Mouse (Mus musculus): ENCODE measurements at regions not wholly inside any gene's neighbourhood (a gene's known extent, or its start where the extent isn't known, plus 50 kb on each side); places are given as distances from the start of the nearest gene placed in this dataset.

GRCm38 (mm10) chr6:103183355-103183754, 327.0 kb upstream of the Chl1 start:
- H3K4me3 ChIP-seq (ENCODE audit: insufficient read depth, low read length) = no peak overlapping the region
- no peaks in the 10 kb centered on the region for H3K4me1 ChIP-seq (ENCODE audit: control insufficient read depth, insufficient read depth, low read length)
- no peak for TF ChIP-seq POLR2A (IDR thresholded peaks at IDR 0.05; ENCODE audit: low read depth, low read length)
- H3K27ac ChIP-seq (ENCODE audit: insufficient read depth, low read length) = no peak overlapping the region

DNA sequence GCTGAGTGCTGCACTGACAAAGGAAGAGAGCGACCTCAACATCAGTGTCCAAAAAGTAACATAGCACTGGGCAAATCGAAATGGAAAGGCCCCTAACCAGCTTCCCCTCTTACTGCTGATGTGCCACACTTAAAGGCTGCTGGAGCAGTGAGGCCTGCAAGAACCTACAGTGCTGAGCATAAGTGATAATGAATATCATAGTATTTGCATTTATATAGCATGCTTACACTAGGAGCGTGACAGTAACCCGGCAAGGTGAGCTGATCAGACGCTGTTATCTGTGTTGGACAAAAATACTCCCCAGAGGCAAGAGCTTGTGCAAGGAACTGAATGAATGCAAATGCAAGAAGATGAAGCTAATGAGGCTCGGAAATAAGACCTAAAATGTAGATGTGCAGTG, 313.5 kb upstream of the Chl1 start:
- H3K27ac ChIP-seq (ENCODE audit: insufficient read depth, low read length) = no peak overlapping the region
- no peak overlapping the region for H3K4me3 ChIP-seq (ENCODE audit: insufficient read depth, low read length)
- H3K4me1 ChIP-seq (ENCODE audit: control insufficient read depth, insufficient read depth, low read length) = no peaks in the 10 kb centered on the region
- TF ChIP-seq POLR2A (IDR thresholded peaks at IDR 0.05; ENCODE audit: low read depth, low read length) (no peak), CTCF (IDR thresholded peaks at IDR 0.05; ENCODE audit: borderline replicate concordance, insufficient read depth, low read length) (no peak)

- Histone ChIP-seq H3K4me3 (ENCODE audit: insufficient read depth, low read length) (no peak overlapping the region), H3K27ac (ENCODE audit: insufficient read depth, low read length) (no peak overlapping the region), H3K4me1 (ENCODE audit: control insufficient read depth, insufficient read depth, low read length) (no peaks in the 10 kb centered on the region)
- no peak for TF ChIP-seq POLR2A (IDR thresholded peaks at IDR 0.05; ENCODE audit: low read depth, low read length)
- TF ChIP-seq CTCF (IDR thresholded peaks at IDR 0.05; ENCODE audit: borderline replicate concordance, insufficient read depth, low read length) = no peak
These were observed 308.8 kb upstream of the Chl1 start for GRCm38 (mm10) chr6:103201605-103202004.

GRCm38 (mm10) chr6:103209202-103209601, 301.2 kb upstream of the Chl1 start:
- no peak overlapping the region for H3K4me3 ChIP-seq (ENCODE audit: insufficient read depth, low read length)
- no peak for TF ChIP-seq CTCF (IDR thresholded peaks at IDR 0.05; ENCODE audit: borderline replicate concordance, insufficient read depth, low read length)
- TF ChIP-seq POLR2A (IDR thresholded peaks at IDR 0.05; ENCODE audit: low read depth, low read length) = no peak
- no peaks in the 10 kb centered on the region for H3K4me1 ChIP-seq (ENCODE audit: control insufficient read depth, insufficient read depth, low read length)
- no peak overlapping the region for H3K27ac ChIP-seq (ENCODE audit: insufficient read depth, low read length)

DNA sequence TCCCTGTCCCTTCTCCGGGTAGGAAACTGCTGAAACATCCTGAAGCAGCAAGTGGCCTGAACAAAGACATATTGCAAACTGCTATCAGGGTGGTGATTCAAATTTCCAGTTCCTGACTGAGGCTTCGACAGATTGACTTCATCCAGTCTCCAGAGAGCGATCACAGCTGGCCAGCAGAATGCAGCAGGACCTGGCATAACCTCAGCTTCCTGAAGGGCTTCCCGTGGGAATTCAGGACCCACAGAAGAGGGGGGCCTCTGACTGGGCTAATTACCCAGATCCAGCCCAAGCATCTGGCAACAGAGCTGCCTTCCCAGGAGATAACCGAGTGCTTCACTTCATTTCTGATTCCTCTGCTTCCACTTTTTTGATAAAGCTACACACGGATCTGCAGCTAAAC, 297.2 kb upstream of the Chl1 start:
- Histone ChIP-seq H3K4me3 (ENCODE audit: insufficient read depth, low read length) (no peak overlapping the region), H3K27ac (ENCODE audit: insufficient read depth, low read length) (no peak overlapping the region), H3K4me1 (ENCODE audit: control insufficient read depth, insufficient read depth, low read length) (no peaks in the 10 kb centered on the region)
- TF ChIP-seq POLR2A (IDR thresholded peaks at IDR 0.05; ENCODE audit: low read depth, low read length) (no peak), CTCF (IDR thresholded peaks at IDR 0.05; ENCODE audit: borderline replicate concordance, insufficient read depth, low read length) (no peak)

DNA sequence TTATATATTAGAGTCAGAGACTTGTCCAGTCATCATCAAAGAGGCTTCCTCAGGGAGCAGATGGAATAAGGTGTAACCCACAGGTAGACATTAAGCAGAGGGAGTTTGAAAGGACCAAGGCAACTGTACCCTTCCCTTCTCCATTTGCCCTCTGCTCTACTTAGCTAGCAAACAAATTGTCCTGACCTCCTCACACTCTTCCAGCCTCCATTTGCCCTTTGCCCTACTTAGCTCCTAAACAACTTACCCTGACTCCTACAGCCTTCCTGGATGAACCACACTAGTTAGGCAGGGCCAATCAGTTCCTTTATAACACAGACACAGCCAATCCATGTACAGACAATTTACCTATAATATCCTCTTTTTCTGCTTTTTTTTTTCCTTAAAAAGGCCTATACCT, 273.5 kb upstream of the Chl1 start:
- Histone ChIP-seq H3K4me1 (ENCODE audit: control insufficient read depth, insufficient read depth, low read length) (no peaks in the 10 kb centered on the region), H3K27ac (ENCODE audit: insufficient read depth, low read length) (no peak overlapping the region), H3K4me3 (ENCODE audit: insufficient read depth, low read length) (no peak overlapping the region)
- TF ChIP-seq POLR2A (IDR thresholded peaks at IDR 0.05; ENCODE audit: low read depth, low read length) (no peak), CTCF (IDR thresholded peaks at IDR 0.05; ENCODE audit: borderline replicate concordance, insufficient read depth, low read length) (no peak)

- H3K4me3 ChIP-seq (ENCODE audit: insufficient read depth, low read length) = no peak overlapping the region
- H3K4me1 ChIP-seq (ENCODE audit: control insufficient read depth, insufficient read depth, low read length) = no peaks in the 10 kb centered on the region
- TF ChIP-seq POLR2A (IDR thresholded peaks at IDR 0.05; ENCODE audit: low read depth, low read length) (no peak), CTCF (IDR thresholded peaks at IDR 0.05; ENCODE audit: borderline replicate concordance, insufficient read depth, low read length) (no peak)
- no peak overlapping the region for H3K27ac ChIP-seq (ENCODE audit: insufficient read depth, low read length)
These were observed 241.4 kb upstream of the Chl1 start for GRCm38 (mm10) chr6:103268984-103269383.

GRCm38 (mm10) chr6:103272216-103272615, 238.2 kb upstream of the Chl1 start:
- no peak overlapping the region for H3K4me3 ChIP-seq (ENCODE audit: insufficient read depth, low read length)
- H3K27ac ChIP-seq (ENCODE audit: insufficient read depth, low read length) = no peak overlapping the region
- no peak for TF ChIP-seq CTCF (IDR thresholded peaks at IDR 0.05; ENCODE audit: borderline replicate concordance, insufficient read depth, low read length)
- no peak for TF ChIP-seq POLR2A (IDR thresholded peaks at IDR 0.05; ENCODE audit: low read depth, low read length)
- H3K4me1 ChIP-seq (ENCODE audit: control insufficient read depth, insufficient read depth, low read length) = no peaks in the 10 kb centered on the region

GRCm38 (mm10) chr6:103275071-103275470, 235.3 kb upstream of the Chl1 start:
- Histone ChIP-seq H3K27ac (ENCODE audit: insufficient read depth, low read length) (no peak overlapping the region), H3K4me3 (ENCODE audit: insufficient read depth, low read length) (no peak overlapping the region)
- TF ChIP-seq CTCF (IDR thresholded peaks at IDR 0.05; ENCODE audit: borderline replicate concordance, insufficient read depth, low read length) (no peak), POLR2A (IDR thresholded peaks at IDR 0.05; ENCODE audit: low read depth, low read length) (no peak)

DNA sequence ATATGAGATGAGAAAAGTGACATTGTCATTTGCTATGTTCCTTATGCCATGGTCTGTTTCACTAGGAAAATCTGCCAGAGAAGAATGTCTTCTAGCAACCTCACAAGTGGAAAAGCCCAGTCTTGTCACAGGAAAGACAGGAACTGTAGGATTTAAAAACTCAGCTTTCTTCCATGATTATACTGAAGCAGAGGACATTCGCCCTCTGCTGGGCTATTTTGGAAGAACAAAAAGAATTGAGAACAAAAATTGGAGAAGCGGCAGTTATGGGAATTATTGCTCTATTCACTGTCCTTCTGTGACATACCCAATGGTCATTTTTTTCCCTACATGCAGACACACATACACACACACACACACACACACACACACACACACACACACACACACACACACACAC, 234.9 kb upstream of the Chl1 start:
- Histone ChIP-seq H3K27ac (ENCODE audit: insufficient read depth, low read length) (no peak overlapping the region), H3K4me3 (ENCODE audit: insufficient read depth, low read length) (no peak overlapping the region), H3K4me1 (ENCODE audit: control insufficient read depth, insufficient read depth, low read length) (no peaks in the 10 kb centered on the region)
- TF ChIP-seq CTCF (IDR thresholded peaks at IDR 0.05; ENCODE audit: borderline replicate concordance, insufficient read depth, low read length) (no peak), POLR2A (IDR thresholded peaks at IDR 0.05; ENCODE audit: low read depth, low read length) (no peak)

More at GRCm38 (mm10) chr6:103275071-103275470, 235.3 kb upstream of the Chl1 start:
- H3K4me1 ChIP-seq (ENCODE audit: control insufficient read depth, insufficient read depth, low read length) = no peaks in the 10 kb centered on the region

DNA sequence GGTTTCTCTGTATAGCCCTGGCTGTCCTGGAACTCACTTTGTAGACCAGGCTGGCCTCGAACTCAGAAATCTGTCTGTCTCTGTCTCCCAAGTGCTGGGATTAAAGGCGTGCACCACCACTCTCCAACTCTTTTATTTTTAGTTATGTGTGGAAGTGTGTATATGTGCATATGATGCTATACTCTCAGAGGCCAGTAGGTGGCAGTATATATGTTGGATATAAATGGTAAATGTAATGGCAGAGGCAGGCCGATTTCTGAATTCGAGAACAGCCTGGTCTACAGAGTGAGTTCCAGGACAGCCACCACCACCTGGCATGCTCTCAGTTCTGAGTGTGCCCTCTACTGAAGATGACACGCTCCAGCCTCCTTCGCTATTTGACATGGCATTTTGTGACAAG, 214.4 kb upstream of the Chl1 start:
- H3K4me1 ChIP-seq (ENCODE audit: control insufficient read depth, insufficient read depth, low read length) = no peaks in the 10 kb centered on the region
- no peak for TF ChIP-seq CTCF (IDR thresholded peaks at IDR 0.05; ENCODE audit: borderline replicate concordance, insufficient read depth, low read length)
- TF ChIP-seq POLR2A (IDR thresholded peaks at IDR 0.05; ENCODE audit: low read depth, low read length) = no peak
- H3K4me3 ChIP-seq (ENCODE audit: insufficient read depth, low read length) = no peak overlapping the region
- H3K27ac ChIP-seq (ENCODE audit: insufficient read depth, low read length) = no peak overlapping the region
